Comparison of ENCODE assay signal across 11 mouse cellular contexts in the genomic region with DNA sequence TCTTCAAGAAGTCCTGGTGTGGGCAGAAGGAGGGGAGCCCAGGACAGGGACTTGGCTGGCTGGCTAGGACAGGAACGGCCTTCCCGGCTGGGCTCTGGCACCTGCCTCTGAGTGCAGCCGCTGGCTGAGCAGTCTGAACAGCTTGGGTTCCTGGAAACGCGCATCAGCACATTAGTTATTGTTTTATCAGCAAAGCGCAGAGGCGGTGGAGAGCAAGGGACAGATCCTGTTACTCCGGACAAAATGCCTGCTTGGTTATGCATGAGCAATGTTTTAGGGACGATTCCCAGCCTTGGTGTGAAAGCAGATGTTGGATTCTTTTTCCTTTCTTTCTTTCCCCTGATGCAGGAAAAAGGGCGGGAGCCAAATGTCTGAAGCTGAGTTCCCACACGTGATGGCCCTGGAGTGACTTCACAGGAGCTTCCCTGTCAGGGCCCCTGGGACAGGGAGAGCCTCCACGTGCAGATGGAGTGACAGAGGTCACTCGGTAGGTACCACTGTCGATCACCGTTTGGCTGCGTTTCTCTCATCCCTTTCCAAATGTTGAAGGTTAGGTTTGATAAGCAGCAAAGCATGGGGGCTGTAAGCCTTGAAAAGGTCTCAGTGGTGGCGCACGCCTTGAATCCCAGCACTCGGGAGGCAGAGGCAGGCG.
DNase-seq lines count a peak whose midpoint lies in the region; ATAC-seq and TF ChIP-seq lines count a peak whose summit lies in the region.
"Had no signal": no experiment of that assay in that cellular context is flagged by ENCODE, and none has a peak within 500 bp of the region (broad histone marks: within the 10 kb centered on the region; RNA-seq: fewer than 3 reads in every experiment).

No protein-coding gene starts in this region.

- H3K9me3 ChIP-seq in liver, embryonic 12.5 days (replicated peaks): no peaks in the 10 kb centered on the region
- no peaks in the 10 kb centered on the region for H3K9me3 ChIP-seq in kidney, embryonic 15.5 days (replicated peaks)
- H3K9me3 ChIP-seq: embryonic facial prominence, embryonic 12.5 days; intestine, embryonic 15.5 days; stomach, embryonic 15.5 days had no signal

- DNase-seq in liver, adult 2 months (ENCODE audit: extremely low read depth, low read depth, low spot score): peak; percentile 90
- DNase-seq in heart, adult 8-10 months (ENCODE audit: low spot score): peak; percentile 76
- peak; percentile 59 for DNase-seq in testis, postnatal 10 days (ENCODE audit: low spot score)
- no peak for DNase-seq in liver
- no peak for DNase-seq in cerebellum, adult 2 months

- no peaks in the 10 kb centered on the region for H3K79me2 ChIP-seq in liver, adult 2 months (ENCODE audit: control insufficient read depth, insufficient read depth, low read length)

- no peak overlapping the region for H3K27ac ChIP-seq in liver, adult 2 months (replicated peaks; ENCODE audit: insufficient read depth, low read depth, low read length)
- H3K27ac ChIP-seq in liver, embryonic 12.5 days: no peak overlapping the region
- no peak overlapping the region for H3K27ac ChIP-seq in kidney, embryonic 15.5 days
- H3K27ac ChIP-seq in cerebellum, adult 2 months (ENCODE audit: insufficient read depth, low read length): no peak overlapping the region
- H3K27ac ChIP-seq: embryonic facial prominence, embryonic 12.5 days; intestine, embryonic 15.5 days; stomach, embryonic 15.5 days had no signal

- no peaks in the 10 kb centered on the region for H3K36me3 ChIP-seq in liver, adult 2 months (ENCODE audit: control insufficient read depth, insufficient read depth, low read length)
- H3K36me3 ChIP-seq in liver, embryonic 12.5 days: no peaks in the 10 kb centered on the region
- no peaks in the 10 kb centered on the region for H3K36me3 ChIP-seq in kidney, embryonic 15.5 days
- H3K36me3 ChIP-seq: embryonic facial prominence, embryonic 12.5 days; intestine, embryonic 15.5 days; stomach, embryonic 15.5 days had no signal

- ATAC-seq in liver, embryonic 12.5 days: no peak
- peak; percentile 78 for ATAC-seq in kidney, embryonic 15.5 days (replicated peaks; ENCODE audit: low FRiP score)
- ATAC-seq: intestine, embryonic 15.5 days; Patski had no signal

- H3K4me1 ChIP-seq in liver, adult 2 months (ENCODE audit: control insufficient read depth, insufficient read depth, low read length): no peaks in the 10 kb centered on the region
- H3K4me1 ChIP-seq in liver, embryonic 12.5 days: no peaks in the 10 kb centered on the region
- 0 out of 2 replicates have a peak, but pooled peaks cover 5% of the 10 kb centered on the region for H3K4me1 ChIP-seq in kidney, embryonic 15.5 days
- H3K4me1 ChIP-seq in cerebellum, adult 2 months (ENCODE audit: control insufficient read depth, insufficient read depth, low read length): no peaks in the 10 kb centered on the region
- H3K4me1 ChIP-seq: embryonic facial prominence, embryonic 12.5 days; intestine, embryonic 15.5 days; stomach, embryonic 15.5 days had no signal

- H3K9ac ChIP-seq in liver, adult 2 months (ENCODE audit: low read depth, low read length): no peak overlapping the region
- H3K9ac ChIP-seq in liver, embryonic 12.5 days: no peak overlapping the region
- no peak overlapping the region for H3K9ac ChIP-seq in kidney, embryonic 15.5 days
- H3K9ac ChIP-seq: embryonic facial prominence, embryonic 12.5 days; intestine, embryonic 15.5 days; stomach, embryonic 15.5 days had no signal

- H3K4me3 ChIP-seq in liver, adult 2 months (ENCODE audit: insufficient read depth, low read depth, low read length): no peak overlapping the region
- H3K4me3 ChIP-seq in liver, embryonic 12.5 days: no peak overlapping the region
- no peak overlapping the region for H3K4me3 ChIP-seq in kidney, embryonic 15.5 days (replicated peaks)
- H3K4me3 ChIP-seq in cerebellum, adult 2 months (replicated peaks; ENCODE audit: insufficient read depth, low read depth, low read length): no peak overlapping the region
- H3K4me3 ChIP-seq: embryonic facial prominence, embryonic 12.5 days; intestine, embryonic 15.5 days; stomach, embryonic 15.5 days had no signal

- H3K27me3 ChIP-seq in liver, adult 2 months (ENCODE audit: control insufficient read depth, insufficient read depth, low read length): no peaks in the 10 kb centered on the region
- H3K27me3 ChIP-seq in liver, embryonic 12.5 days (replicated peaks): no peaks in the 10 kb centered on the region
- H3K27me3 ChIP-seq in kidney, embryonic 15.5 days: no peaks in the 10 kb centered on the region
- H3K27me3 ChIP-seq in cerebellum, adult 2 months (ENCODE audit: control insufficient read depth, insufficient read depth, low read length): no peaks in the 10 kb centered on the region; the same call in 1 of the 2 replicates
- H3K27me3 ChIP-seq: embryonic facial prominence, embryonic 12.5 days; intestine, embryonic 15.5 days; Patski; stomach, embryonic 15.5 days had no signal

- no peak overlapping the region for H3K4me2 ChIP-seq in liver, embryonic 12.5 days
- no peak overlapping the region for H3K4me2 ChIP-seq in kidney, embryonic 15.5 days
- H3K4me2 ChIP-seq: embryonic facial prominence, embryonic 12.5 days; intestine, embryonic 15.5 days; stomach, embryonic 15.5 days had no signal

- TF ChIP-seq POLR2A in liver, adult 2 months (IDR thresholded peaks at IDR 0.05; ENCODE audit: extremely low read depth, insufficient read depth, low read length): no peak
- no peak for TF ChIP-seq POLR2A in cerebellum, adult 2 months (IDR thresholded peaks at IDR 0.05; ENCODE audit: borderline replicate concordance, insufficient read depth, low read length)

- no peak for TF ChIP-seq CTCF in liver, adult 2 months (IDR thresholded peaks at IDR 0.05; ENCODE audit: low read depth, low read length)
- TF ChIP-seq CTCF in cerebellum, adult 2 months (IDR thresholded peaks at IDR 0.05; ENCODE audit: borderline replicate concordance, insufficient read depth, low read depth, low read length): no peak

- WGBS in liver, adult 2 months: 55% methylated on average over 20 of the region's 20 CpGs
- 64% methylated on average over 20 of the region's 20 CpGs for WGBS in liver, embryonic 12.5 days (ENCODE audit: insufficient replicate concordance)
- WGBS in kidney, embryonic 15.5 days: 53% methylated on average over 20 of the region's 20 CpGs
- WGBS in cerebellum, adult 2 months: 26% methylated on average over 20 of the region's 20 CpGs

Comparison
In these comparisons a context has a peak if more than half of its experiments do, and no peak if none do; other contexts are left out.
1. DNase-seq: peak in liver, adult 2 months (single experiment), heart, adult 8-10 months (single experiment) and testis, postnatal 10 days (single experiment); none in liver (single experiment) and cerebellum, adult 2 months (0 of 2).